In genomic region chr4:119539836-119540532, GRCm38 (mm10) we compare ENCODE assay signal across 8 mouse cellular contexts. TPM values are rescaled to one million over a fixed set of nuclear protein-coding genes. Genes with fewer than 3 reads are reported as not detected.
DNase-seq lines count a peak whose midpoint lies in the region; ATAC-seq and TF ChIP-seq lines count a peak whose summit lies in the region.

No protein-coding gene starts in this region.

- intact Hi-C loops in gastrocnemius, postnatal 36 days (cut with DNase I) = loop anchor here (5.0 kb wide), 3 partner anchors 118 to 293 kb away; partner anchors contain the start of genes Hivep3, Ppcs and Zmynd12

- DNase-seq in 416B (ENCODE audit: low read depth) (peak; percentile 66), R1 (ENCODE audit: low read depth, low spot score) (peak; percentile 84)
- peak; percentile 77 for DNase-seq in embryo, embryonic 11 days
- DNase-seq in gastrocnemius, postnatal 36 days = peak; percentile 28 to 37
- peak; percentile 61 to 63 for DNase-seq in natural killer cell, adult 2 months (ENCODE audit: low spot score in 2 of 2)
- peak; percentile 55 for DNase-seq in stomach, postnatal 0 days (ENCODE audit: low spot score)

- H3K4me2 ChIP-seq in intestine, embryonic 16.5 days (ENCODE audit: low read depth, low read length) = peak overlapping the region; percentile 80
- H3K4me2 ChIP-seq in liver, embryonic 15.5 days = peak overlapping the region; percentile 97
- peak overlapping the region; percentile 88 for H3K4me2 ChIP-seq in stomach, postnatal 0 days (replicated peaks; ENCODE audit: low read depth)

- H3K9me3 ChIP-seq in intestine, embryonic 16.5 days (ENCODE audit: control insufficient read depth, low read length) = no peaks in the 10 kb centered on the region
- H3K9me3 ChIP-seq in liver, embryonic 15.5 days (replicated peaks) = no peaks in the 10 kb centered on the region
- no peaks in the 10 kb centered on the region for H3K9me3 ChIP-seq in stomach, postnatal 0 days (ENCODE audit: control insufficient read depth, low read length)

- H3K9ac ChIP-seq in intestine, embryonic 16.5 days (ENCODE audit: low read depth, low read length) = peak overlapping the region; percentile 97
- H3K9ac ChIP-seq in liver, embryonic 15.5 days = peak overlapping the region; percentile 89
- peak overlapping the region; percentile 97 for H3K9ac ChIP-seq in stomach, postnatal 0 days (ENCODE audit: low read length)

- no peaks in the 10 kb centered on the region for H3K27me3 ChIP-seq in intestine, embryonic 16.5 days (replicated peaks; ENCODE audit: control insufficient read depth, insufficient read depth, low read length)
- H3K27me3 ChIP-seq in liver, embryonic 15.5 days = no peaks in the 10 kb centered on the region
- no peaks in the 10 kb centered on the region for H3K27me3 ChIP-seq in stomach, postnatal 0 days (ENCODE audit: control insufficient read depth, insufficient read depth, low read length)

- peak; percentile 73 for ATAC-seq in intestine, embryonic 16.5 days
- peak; percentile 74 for ATAC-seq in liver, embryonic 15.5 days (ENCODE audit: insufficient read depth)
- ATAC-seq in stomach, postnatal 0 days (ENCODE audit: low FRiP score, low TSS enrichment) = no peak; the same call in 1 of the 2 replicates

- H3K4me1 ChIP-seq in intestine, embryonic 16.5 days (ENCODE audit: control insufficient read depth, insufficient read depth, low read length) = peaks cover 5% of the 10 kb centered on the region
- peaks cover 41% of the 10 kb centered on the region for H3K4me1 ChIP-seq in liver, embryonic 15.5 days (replicated peaks)
- no peaks in the 10 kb centered on the region for H3K4me1 ChIP-seq in stomach, postnatal 0 days (replicated peaks; ENCODE audit: control insufficient read depth, insufficient read depth)

- TF ChIP-seq CTCF in stomach, postnatal 0 days (IDR thresholded peaks at IDR 0.05; ENCODE audit: low read depth) = no peak

- peak overlapping the region; percentile 97 for H3K4me3 ChIP-seq in intestine, embryonic 16.5 days (ENCODE audit: low read length)
- peak overlapping the region; percentile 94 for H3K4me3 ChIP-seq in liver, embryonic 15.5 days (replicated peaks)
- H3K4me3 ChIP-seq in stomach, postnatal 0 days (ENCODE audit: low read depth, low read length) = peak overlapping the region; percentile 97

- no peak for TF ChIP-seq EP300 in stomach, postnatal 0 days (optimal IDR thresholded peaks at IDR 0.05)

- H3K27ac ChIP-seq in intestine, embryonic 16.5 days (ENCODE audit: low read length) = peak overlapping the region; percentile 99
- H3K27ac ChIP-seq in liver, embryonic 15.5 days (replicated peaks) = peak overlapping the region; percentile 89
- peak overlapping the region; percentile 99 for H3K27ac ChIP-seq in stomach, postnatal 0 days (replicated peaks)

- under 1% methylated on average over 49 of the region's 76 CpGs for WGBS in intestine, embryonic 16.5 days
- under 1% methylated on average over 68 of the region's 76 CpGs for WGBS in liver, embryonic 15.5 days (ENCODE audit: insufficient replicate concordance)
- WGBS in stomach, postnatal 0 days = 1% methylated on average over 62 of the region's 76 CpGs

- no peaks in the 10 kb centered on the region for H3K36me3 ChIP-seq in intestine, embryonic 16.5 days (ENCODE audit: control insufficient read depth, insufficient read depth, low read length)
- no peaks in the 10 kb centered on the region for H3K36me3 ChIP-seq in liver, embryonic 15.5 days (replicated peaks)
- no peaks in the 10 kb centered on the region for H3K36me3 ChIP-seq in stomach, postnatal 0 days (ENCODE audit: control insufficient read depth, insufficient read depth, low read length)

RNA-seq across cellular contexts. Expression of gene Frg2f1, which starts 0.7 kb away (rescaled TPM):
- 1 to 10 TPM; 4.4 to 4.6 TPM for total RNA-seq in gastrocnemius, postnatal 36 days (2021)
- polyA plus RNA-seq in intestine, embryonic 16.5 days (2015; fragmentation: Nextera tagmentation; extraction: Ambion mirVana) = 3.5 and 4.3 TPM in 2 replicates
- 1.3 and 1.4 TPM in 2 replicates for polyA plus RNA-seq in liver, embryonic 15.5 days (2015; fragmentation: Nextera tagmentation; extraction: Ambion mirVana)
- polyA plus RNA-seq in stomach, postnatal 0 days (2015; fragmentation: Nextera tagmentation; extraction: Ambion mirVana) = 2.5 and 2.9 TPM in 2 replicates

RNA-seq across cellular contexts. Expression of gene Foxj3, which starts 3.2 kb away (rescaled TPM):
- total RNA-seq in gastrocnemius, postnatal 36 days (2021) = 10 to 100 TPM; 22.0 to 24.6 TPM
- 16.4 and 18.3 TPM in 2 replicates for polyA plus RNA-seq in intestine, embryonic 16.5 days (2015; fragmentation: Nextera tagmentation; extraction: Ambion mirVana)
- polyA plus RNA-seq in liver, embryonic 15.5 days (2015; fragmentation: Nextera tagmentation; extraction: Ambion mirVana) = 4.9 and 5.6 TPM in 2 replicates
- polyA plus RNA-seq in stomach, postnatal 0 days (2015; fragmentation: Nextera tagmentation; extraction: Ambion mirVana) = 7.4 and 7.6 TPM in 2 replicates

RNA-seq across cellular contexts. Expression of gene Rimkla, which starts 47.6 kb away (rescaled TPM):
- not detected for total RNA-seq in gastrocnemius, postnatal 36 days (2021)
- polyA plus RNA-seq in intestine, embryonic 16.5 days (2015; fragmentation: Nextera tagmentation; extraction: Ambion mirVana) = 0.62 and 0.73 TPM in 2 replicates
- not detected in 2 replicates for polyA plus RNA-seq in liver, embryonic 15.5 days (2015; fragmentation: Nextera tagmentation; extraction: Ambion mirVana)
- polyA plus RNA-seq in stomach, postnatal 0 days (2015; fragmentation: Nextera tagmentation; extraction: Ambion mirVana) = 0.19 and 0.25 TPM in 2 replicates

Comparison
In these comparisons a context has a peak if more than half of its experiments do, and no peak if none do; other contexts are left out.
1. DNase-seq: peak in every context shown above with its lines; median percentile 84 in R1; 77 in embryo, embryonic 11 days; 66 in 416B; 62 in natural killer cell, adult 2 months; 55 in stomach, postnatal 0 days; 32 in gastrocnemius, postnatal 36 days.